Mouse (Mus musculus): Measurements from ENCODE around the gene Adam4. TPM values are rescaled to one million over a fixed set of nuclear protein-coding genes. Genes with fewer than 3 reads are reported as not detected.
"Not testable (repeated sequence)": the region's sequence is repeated elsewhere in the genome, so short reads cannot be mapped to it uniquely, and the experiment has no call there.

Adam4 gene
- 1.2 and 1.3 TPM in 2 replicates for polyA plus RNA-seq (2012; ENCODE audit: insufficient read depth, insufficient read length, missing spikeins)

GRCm38 (mm10) chr12:81421846-81422245 lies at the start of gene Adam4:
Adam4 (minus strand) TSS chr12:81421946.
- Histone ChIP-seq H3K4me3 (ENCODE audit: insufficient read depth, low read length) (no peak within 1 kb of the TSS), H3K27ac (ENCODE audit: insufficient read depth, low read depth, low read length) (no peak within 1 kb of the TSS), H3K4me1 (ENCODE audit: control insufficient read depth, insufficient read depth, low read length) (no peaks in the 10 kb centered on the region)
- TF ChIP-seq POLR2A (IDR thresholded peaks at IDR 0.05; ENCODE audit: borderline replicate concordance, low read depth, low read length): no peak
- no peak for TF ChIP-seq CTCF (IDR thresholded peaks at IDR 0.05; ENCODE audit: low read depth, low read length)

DNA sequence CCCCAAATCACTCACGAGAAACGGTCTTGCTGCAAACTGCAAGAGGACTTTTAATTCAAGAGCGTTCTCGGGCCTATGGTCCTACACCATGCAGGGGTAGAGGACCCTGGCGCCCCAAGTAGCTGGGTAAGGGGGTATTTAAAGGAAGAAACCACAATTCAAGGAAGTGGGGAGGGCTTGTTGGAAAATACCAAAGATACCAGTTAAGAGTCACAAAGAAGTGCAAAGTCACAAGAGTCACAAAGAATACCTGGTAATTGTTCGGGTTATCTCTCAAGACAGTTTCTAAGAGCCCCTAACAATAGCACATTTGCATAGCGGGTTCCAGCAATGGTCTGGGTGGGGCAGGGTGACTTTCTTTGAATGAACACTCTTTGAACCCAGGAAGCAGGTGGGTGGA lies 37.3 kb upstream of the Adam4 start:
- not testable (repeated sequence) for H3K27ac ChIP-seq (ENCODE audit: insufficient read depth, low read depth, low read length); H3K4me3 ChIP-seq (ENCODE audit: insufficient read depth, low read length); H3K4me1 ChIP-seq (ENCODE audit: control insufficient read depth, insufficient read depth, low read length)

DNA sequence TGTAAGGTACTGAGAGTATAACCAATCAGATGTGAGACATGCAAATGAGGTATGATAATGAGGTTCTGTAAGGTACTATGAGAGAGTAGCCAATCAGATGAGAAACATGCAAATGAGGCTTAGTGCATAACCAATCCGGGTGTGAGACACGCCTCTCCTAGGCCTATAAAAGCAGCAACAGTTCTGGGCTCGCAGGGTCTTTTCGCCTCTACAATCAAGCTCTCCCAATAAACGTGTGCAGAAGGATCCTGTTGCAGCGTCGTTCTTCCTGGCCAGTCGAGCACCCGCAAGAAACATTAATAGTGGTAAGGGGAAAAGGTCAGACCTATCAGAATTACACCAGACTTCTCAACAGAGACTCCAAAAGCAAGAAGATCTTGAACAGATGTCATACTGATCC lies 17.2 kb upstream of the Adam4 start:
- not testable (repeated sequence) for H3K27ac ChIP-seq (ENCODE audit: insufficient read depth, low read depth, low read length); H3K4me1 ChIP-seq (ENCODE audit: control insufficient read depth, insufficient read depth, low read length)

DNA sequence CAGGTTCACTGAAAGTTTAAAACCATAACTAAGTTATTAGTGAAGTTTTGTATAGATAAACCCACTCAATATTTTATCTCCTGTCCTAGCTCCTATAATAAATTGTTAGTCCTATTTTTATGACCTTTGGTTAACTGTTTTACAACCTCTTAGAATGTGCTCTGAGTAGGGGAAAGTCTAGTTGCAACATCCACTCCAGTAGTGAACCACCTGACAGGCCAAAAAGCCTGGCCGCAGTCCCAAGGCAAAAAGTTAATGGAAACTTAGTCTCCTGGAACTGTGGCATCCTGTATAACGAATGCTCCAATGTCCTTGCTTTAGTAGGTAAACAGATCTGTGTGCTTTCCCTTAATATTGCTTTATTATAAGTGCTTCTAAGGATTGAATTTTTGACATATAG lies 13.0 kb upstream of the Adam4 start:
- not testable (repeated sequence) for H3K4me1 ChIP-seq (ENCODE audit: control insufficient read depth, insufficient read depth, low read length); H3K4me3 ChIP-seq (ENCODE audit: insufficient read depth, low read length); H3K27ac ChIP-seq (ENCODE audit: insufficient read depth, low read depth, low read length)

More for the DNA sequence above, 17.2 kb upstream of the Adam4 start:
- not testable (repeated sequence) for H3K4me3 ChIP-seq (ENCODE audit: insufficient read depth, low read length)

DNA sequence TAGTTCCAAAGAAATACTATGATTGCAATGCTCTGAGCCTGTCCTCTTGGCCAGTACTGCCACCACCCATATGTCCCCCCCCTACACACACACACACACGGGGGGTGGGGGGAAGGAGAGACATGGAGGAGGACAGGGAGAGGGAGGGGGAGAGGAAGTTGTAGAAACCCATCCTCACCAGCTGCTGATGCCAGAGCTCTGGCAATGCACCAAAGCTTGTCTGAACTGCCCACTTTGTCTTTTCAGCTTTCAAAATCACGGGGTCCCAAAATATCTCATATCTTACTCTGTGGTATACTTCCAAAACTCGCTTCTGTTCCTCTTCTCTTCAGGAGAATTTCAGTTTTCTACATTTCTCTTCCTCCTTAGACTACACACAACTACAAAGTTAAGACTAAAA lies 8.5 kb downstream of the Adam4 start:
- Histone ChIP-seq H3K4me1 (ENCODE audit: control insufficient read depth, insufficient read depth, low read length) (no peaks in the 10 kb centered on the region), H3K27ac (ENCODE audit: insufficient read depth, low read depth, low read length) (no peak overlapping the region), H3K4me3 (ENCODE audit: insufficient read depth, low read length) (no peak overlapping the region)
- TF ChIP-seq POLR2A (IDR thresholded peaks at IDR 0.05; ENCODE audit: borderline replicate concordance, low read depth, low read length): no peak
- TF ChIP-seq CTCF (IDR thresholded peaks at IDR 0.05; ENCODE audit: low read depth, low read length): no peak

DNA sequence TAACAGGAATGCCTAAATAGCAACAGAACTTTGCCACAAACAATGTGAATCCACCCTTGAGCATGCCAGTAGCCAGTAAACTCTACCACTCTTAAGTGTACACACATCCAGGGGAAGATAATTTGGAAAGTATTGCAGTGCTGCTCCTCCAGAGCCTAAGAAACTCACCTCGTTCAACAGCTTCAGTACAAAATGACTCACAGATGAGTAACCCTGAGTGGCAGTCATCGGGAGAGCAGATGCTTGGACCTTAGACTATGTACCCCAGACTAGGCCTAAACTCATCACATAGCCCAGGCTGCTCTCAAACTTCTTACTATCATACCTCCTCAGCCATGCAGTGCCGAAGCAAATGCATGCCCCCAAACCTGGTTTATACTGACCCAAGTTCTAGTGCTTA lies 12.8 kb downstream of the Adam4 start:
- no peaks in the 10 kb centered on the region for H3K4me1 ChIP-seq (ENCODE audit: control insufficient read depth, insufficient read depth, low read length)
- H3K4me3 ChIP-seq (ENCODE audit: insufficient read depth, low read length): no peak overlapping the region
- no peak overlapping the region for H3K27ac ChIP-seq (ENCODE audit: insufficient read depth, low read depth, low read length)

DNA sequence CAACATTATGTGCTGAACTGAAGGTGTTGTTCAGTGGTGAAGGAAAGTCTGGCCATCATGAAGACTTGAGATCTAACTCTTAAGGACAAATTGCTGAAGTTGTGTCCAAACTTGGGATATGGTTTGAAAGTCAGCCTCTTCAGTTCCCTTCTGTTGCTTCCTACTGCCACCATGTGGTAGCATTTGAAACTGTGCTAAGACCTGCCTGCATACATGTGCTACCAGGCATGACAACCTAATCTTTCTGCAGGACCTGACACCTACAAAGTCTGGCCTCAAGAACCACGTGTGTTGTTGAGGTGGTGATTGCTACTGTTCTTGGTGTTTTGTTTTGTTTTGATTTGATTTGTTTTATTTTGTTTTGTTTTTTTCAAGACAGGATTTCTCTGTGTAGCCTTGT lies 19.6 kb downstream of the Adam4 start:
- H3K4me1 ChIP-seq (ENCODE audit: control insufficient read depth, insufficient read depth, low read length): no peaks in the 10 kb centered on the region
- no peak overlapping the region for H3K27ac ChIP-seq (ENCODE audit: insufficient read depth, low read depth, low read length)
- no peak overlapping the region for H3K4me3 ChIP-seq (ENCODE audit: insufficient read depth, low read length)
- TF ChIP-seq POLR2A (IDR thresholded peaks at IDR 0.05; ENCODE audit: borderline replicate concordance, low read depth, low read length): no peak
- no peak for TF ChIP-seq CTCF (IDR thresholded peaks at IDR 0.05; ENCODE audit: low read depth, low read length)

More for the DNA sequence above, 12.8 kb downstream of the Adam4 start:
- TF ChIP-seq POLR2A (IDR thresholded peaks at IDR 0.05; ENCODE audit: borderline replicate concordance, low read depth, low read length): no peak
- TF ChIP-seq CTCF (IDR thresholded peaks at IDR 0.05; ENCODE audit: low read depth, low read length): no peak

DNA sequence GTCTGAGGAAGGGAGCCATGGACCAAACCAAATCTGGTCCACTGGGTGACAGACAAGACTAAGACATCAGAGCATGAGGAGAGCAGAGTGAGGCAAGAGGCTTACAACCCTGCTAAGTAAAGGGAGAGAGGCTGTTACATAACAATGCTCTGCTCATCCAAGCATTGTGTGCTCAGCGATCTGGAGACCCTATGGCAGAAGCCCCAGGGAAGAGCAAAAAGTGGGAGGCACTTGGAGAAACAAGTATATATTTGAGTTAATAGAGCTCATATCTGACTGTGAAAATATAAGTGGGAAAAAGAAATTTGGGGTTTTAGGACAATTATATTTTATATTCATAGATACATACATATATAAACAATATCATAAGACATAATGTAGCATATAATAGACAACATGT lies 42.4 kb downstream of the Adam4 start, which contains the start of gene Gm4787:
Gm4787 (minus strand) TSS at position 101 of the 400 bp plus-strand sequence.
- H3K27ac ChIP-seq (ENCODE audit: insufficient read depth, low read depth, low read length); H3K4me3 ChIP-seq (ENCODE audit: insufficient read depth, low read length); H3K4me1 ChIP-seq (ENCODE audit: control insufficient read depth, insufficient read depth, low read length): not testable (repeated sequence)

Other genes starting within 250 kb of the Adam4 start
- gene Slc8a3, start 88.8 kb downstream of the Adam4 start, polyA plus RNA-seq (2012; ENCODE audit: insufficient read depth, insufficient read length, missing spikeins): not detected in 2 replicates
- 0.88 and 1.2 TPM in 2 replicates for gene Gm4787, start 42.5 kb downstream of the Adam4 start, polyA plus RNA-seq (2012; ENCODE audit: insufficient read depth, insufficient read length, missing spikeins)
- 70.4 and 71.3 TPM in 2 replicates for gene Cox16, start 63.2 kb upstream of the Adam4 start, polyA plus RNA-seq (2012; ENCODE audit: insufficient read depth, insufficient read length, missing spikeins)
- 9.2 and 14.1 TPM in 2 replicates for gene Gm20498, start 111.0 kb upstream of the Adam4 start, polyA plus RNA-seq (2012; ENCODE audit: insufficient read depth, insufficient read length, missing spikeins)
- gene Synj2bp, start 111.0 kb upstream of the Adam4 start, polyA plus RNA-seq (2012; ENCODE audit: insufficient read depth, insufficient read length, missing spikeins): 34.1 and 39.7 TPM in 2 replicates
- not detected in 2 replicates for gene Adam21, start 146.5 kb upstream of the Adam4 start, polyA plus RNA-seq (2012; ENCODE audit: insufficient read depth, insufficient read length, missing spikeins)
- gene Med6, start 173.1 kb upstream of the Adam4 start, polyA plus RNA-seq (2012; ENCODE audit: insufficient read depth, insufficient read length, missing spikeins): 37.8 and 43.5 TPM in 2 replicates
- gene Ttc9, start 209.3 kb upstream of the Adam4 start, polyA plus RNA-seq (2012; ENCODE audit: insufficient read depth, insufficient read length, missing spikeins): not detected in 2 replicates

Data from bone marrow macrophage, adult 2 months (primary cell).